Mouse (Mus musculus) naive thymus-derived CD4-positive, alpha-beta T cell, adult 5 months (primary cell): Measurements from ENCODE around the gene Ttc13. TPM values are rescaled to one million over a fixed set of nuclear protein-coding genes. Genes with fewer than 3 reads are reported as not detected.

Experiments used
- polyA plus RNA-seq: library from polyadenylated mRNA; unstranded; fragments of 100-300 nt; shearing (Covaris generic); gene quantifications from one replicate; pipeline ENCODE4 v1.2.1, GENCODE M21; 2017

The Ttc13 gene
- polyA plus RNA-seq, result 89.1 TPM

GRCm38 (mm10) chr8:124721862-124722515 lies at the start of gene Ttc13, which contains the start of gene Arv1:
TSS of gene Ttc13 (minus strand) at chr8:124721983.
TSS of gene Arv1 (plus strand) at chr8:124722139.

GRCm38 (mm10) chr8:124751709-124752173 lies 30.0 kb upstream of the Ttc13 start, which contains the start of gene Fam89a:
TSS of gene Fam89a (minus strand) at chr8:124751832.

GRCm38 (mm10) chr8:124663112-124663873 lies 58.5 kb downstream of the Ttc13 start, which contains the start of gene 2310022B05Rik:
TSS of gene 2310022B05Rik (minus strand) at chr8:124663369.

Other genes starting within 250 kb of the Ttc13 start
- 48.7 TPM for gene Cog2, start 201.2 kb downstream of the Ttc13 start, polyA plus RNA-seq
- gene Agt, start 152.3 kb downstream of the Ttc13 start, polyA plus RNA-seq, result not detected
- gene Capn9, start 145.9 kb downstream of the Ttc13 start, polyA plus RNA-seq, result not detected
- 4.8 TPM for gene 2310022B05Rik, start 58.6 kb downstream of the Ttc13 start, polyA plus RNA-seq
- 21.6 TPM for gene Arv1, start 156 bp upstream of the Ttc13 start, polyA plus RNA-seq
- gene Fam89a, start 29.8 kb upstream of the Ttc13 start, polyA plus RNA-seq, result 0.96 TPM
- not detected for gene Trim67, start 71.1 kb upstream of the Ttc13 start, polyA plus RNA-seq
- gene Gnpat, start 141.1 kb upstream of the Ttc13 start, polyA plus RNA-seq, result 68.3 TPM
- 20.2 TPM for gene 2810004N23Rik, start 141.1 kb upstream of the Ttc13 start, polyA plus RNA-seq
- gene Exoc8, start 175.7 kb upstream of the Ttc13 start, polyA plus RNA-seq, result 8.8 TPM
- 5.5 TPM for gene Sprtn, start 175.9 kb upstream of the Ttc13 start, polyA plus RNA-seq
- gene Egln1, start 227.3 kb upstream of the Ttc13 start, polyA plus RNA-seq, result 43.4 TPM